Mouse (Mus musculus) stomach, embryonic 14.5 days (tissue): ENCODE data around the gene Cdkn2d. TPM values are rescaled to one million over a fixed set of nuclear protein-coding genes. Genes with fewer than 3 reads are reported as not detected.

Experiments
- ATAC-seq: fragments of 200-750 bp; cut with Nextera tagmentation; 2 replicates; pipeline ENCODE4 v1.8.0; 2017; ENCODE audit warnings: low read depth, moderate TSS enrichment; ENCODE audit not compliant: insufficient number of reproducible peaks, insufficient read depth, low FRiP score
- H3K27ac ChIP-seq: fragments of 300-500 bp; sonication (generic); 2 replicates; pipeline ENCODE4 v1.5.1; 2014; ENCODE audit warnings: mild to moderate bottlenecking, low read length, moderate library complexity, mixed read lengths
- H3K27me3 ChIP-seq: fragments of 300-500 bp; sonication (generic); 2 replicates; pipeline ENCODE4 v1.6.1; 2014; ENCODE audit warnings: low read length, control low read depth, mixed read lengths; ENCODE audit not compliant: control insufficient read depth, insufficient read depth
- H3K36me3 ChIP-seq: fragments of 300-500 bp; sonication (generic); 2 replicates; pipeline ENCODE4 v1.6.1; 2014; ENCODE audit warnings: mild to moderate bottlenecking, control low read depth, low read length, moderate library complexity, mixed read lengths; ENCODE audit not compliant: control insufficient read depth, insufficient read depth
- H3K4me1 ChIP-seq: fragments of 300-500 bp; sonication (generic); 2 replicates; pipeline ENCODE4 v1.6.1; 2014; ENCODE audit warnings: low read length, control low read depth, mixed read lengths; ENCODE audit not compliant: control insufficient read depth, insufficient read depth
- H3K4me2 ChIP-seq: fragments of 300-500 bp; sonication (generic); replicated peaks from 2 replicates; pipeline ENCODE4 v1.6.1; 2014; ENCODE audit warnings: low read depth, low read length, control low read depth
- H3K4me3 ChIP-seq: fragments of 300-500 bp; sonication (generic); 2 replicates; pipeline ENCODE4 v1.5.1; 2014; ENCODE audit warnings: low read depth, low read length, control low read depth
- H3K9ac ChIP-seq: fragments of 300-500 bp; sonication (generic); replicated peaks from 2 replicates; pipeline ENCODE4 v1.6.1; 2014; ENCODE audit warnings: low read depth, mild to moderate bottlenecking, control low read depth, low read length, moderate library complexity, mixed read lengths
- H3K9me3 ChIP-seq: fragments of 300-500 bp; sonication (generic); 2 replicates; pipeline ENCODE4 v1.6.1; 2016; ENCODE audit warnings: low read depth, low read length, control low read depth; ENCODE audit not compliant: control insufficient read depth
- WGBS: fragments of 180-500 bp; shearing (Covaris S2); extraction: QIAGEN DNeasy Blood & Tissue Kit; methylation state at CpG from one replicate; pipeline ENCODE4 v1.1.7; 2014; 5-methylcytosine and 5-hydroxymethylcytosine counted together
- polyA plus RNA-seq: library from polyadenylated mRNA; unstranded; fragments of >200 nt; fragmentation: Nextera tagmentation; extraction: Ambion mirVana; gene quantifications from 2 replicates; pipeline ENCODE4 v1.2.1, GENCODE M21; 2014

Gene Cdkn2d
- polyA plus RNA-seq, 1 experiment from 2014 or later = 48.5 TPM

DNA sequence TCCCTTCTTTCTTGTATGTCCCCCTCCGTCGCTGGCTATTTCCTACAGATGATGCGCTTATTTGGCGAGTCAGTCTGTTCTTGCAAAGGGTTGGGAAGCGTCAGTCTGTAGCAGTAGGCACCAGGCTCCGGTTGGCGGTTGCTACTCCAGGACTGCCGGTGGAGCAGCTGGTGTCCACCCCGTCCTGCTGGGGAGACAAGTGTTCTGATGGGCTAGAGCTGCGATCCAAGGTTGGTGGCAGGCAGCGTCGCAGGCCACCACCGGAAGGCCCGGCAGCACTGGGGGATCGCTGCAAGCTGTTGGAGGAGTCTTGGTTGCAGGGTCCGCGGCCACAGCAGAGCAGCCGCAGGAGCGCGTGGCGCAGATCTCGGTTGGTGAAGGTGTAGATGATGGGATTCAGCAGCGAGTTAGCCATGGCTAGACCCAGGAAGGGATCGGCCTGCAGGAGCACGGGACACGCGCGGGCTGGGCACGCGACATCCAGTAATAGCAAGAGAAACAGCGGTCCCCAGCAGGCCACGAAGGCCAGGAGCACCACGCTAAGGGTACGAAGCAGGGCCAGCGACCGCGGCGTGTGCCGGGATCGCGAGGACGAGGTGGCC, 47.3 kb downstream of the Cdkn2d start:
- WGBS = 13% methylated on average over 42 of the region's 42 CpGs
- ATAC-seq = no peak
- Histone ChIP-seq H3K9ac (no peak overlapping the region), H3K4me1 (peaks cover 18% of the 10 kb centered on the region), H3K4me3 (peak overlapping the region; percentile 34), H3K36me3 (no peaks in the 10 kb centered on the region), H3K27ac (no peak overlapping the region), H3K4me2 (peak overlapping the region; percentile 80), H3K27me3 (peaks cover 53% of the 10 kb centered on the region), H3K9me3 (no peaks in the 10 kb centered on the region)

- H3K4me1 ChIP-seq = peaks cover 28% of the 10 kb centered on the region
- no peaks in the 10 kb centered on the region; the same call in 1 of the 2 replicates for H3K36me3 ChIP-seq
- no peak overlapping the region for H3K4me3 ChIP-seq
- H3K4me2 ChIP-seq = no peak overlapping the region
- no peak for ATAC-seq
- whole genome bisulfite sequencing = 8% methylated on average over 11 of the region's 11 CpGs
- no peak overlapping the region for H3K27ac ChIP-seq
- H3K9ac ChIP-seq = no peak overlapping the region
- H3K27me3 ChIP-seq = peaks cover 36% of the 10 kb centered on the region
- H3K9me3 ChIP-seq = no peaks in the 10 kb centered on the region
Observed at GRCm38 (mm10) chr9:21241343-21241742, 49.9 kb downstream of the Cdkn2d start.

DNA sequence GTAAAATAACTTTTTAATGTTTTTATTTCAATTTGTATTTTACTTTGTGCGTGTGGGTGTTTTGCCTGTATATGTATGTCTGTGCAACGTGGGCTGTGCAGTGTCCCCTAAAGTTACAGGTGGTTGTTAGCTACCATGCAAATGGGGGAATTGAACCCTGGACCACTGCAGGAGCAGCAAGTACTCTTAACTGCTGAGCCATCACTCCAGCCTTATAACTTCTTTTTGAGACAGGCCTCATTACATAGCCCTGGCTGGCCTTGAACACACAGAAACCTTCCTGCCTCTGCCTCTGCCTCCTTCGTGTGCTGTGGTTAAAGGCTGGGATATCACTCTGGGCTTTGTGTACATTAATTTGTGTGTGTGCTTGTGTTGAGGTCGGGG, 51.8 kb downstream of the Cdkn2d start:
- WGBS = 35% methylated on average over 4 of the region's 4 CpGs
- Histone ChIP-seq H3K36me3 (peaks cover 5% of the 10 kb centered on the region; the same call in 1 of the 2 replicates), H3K27ac (no peak overlapping the region; the same call in 1 of the 2 replicates), H3K9ac (peak overlapping the region; percentile 96), H3K4me1 (peaks cover 22% of the 10 kb centered on the region), H3K4me2 (peak overlapping the region; percentile 88), H3K4me3 (peak overlapping the region; percentile 89), H3K27me3 (peaks cover 18% of the 10 kb centered on the region), H3K9me3 (no peaks in the 10 kb centered on the region)
- no peak for ATAC-seq

DNA sequence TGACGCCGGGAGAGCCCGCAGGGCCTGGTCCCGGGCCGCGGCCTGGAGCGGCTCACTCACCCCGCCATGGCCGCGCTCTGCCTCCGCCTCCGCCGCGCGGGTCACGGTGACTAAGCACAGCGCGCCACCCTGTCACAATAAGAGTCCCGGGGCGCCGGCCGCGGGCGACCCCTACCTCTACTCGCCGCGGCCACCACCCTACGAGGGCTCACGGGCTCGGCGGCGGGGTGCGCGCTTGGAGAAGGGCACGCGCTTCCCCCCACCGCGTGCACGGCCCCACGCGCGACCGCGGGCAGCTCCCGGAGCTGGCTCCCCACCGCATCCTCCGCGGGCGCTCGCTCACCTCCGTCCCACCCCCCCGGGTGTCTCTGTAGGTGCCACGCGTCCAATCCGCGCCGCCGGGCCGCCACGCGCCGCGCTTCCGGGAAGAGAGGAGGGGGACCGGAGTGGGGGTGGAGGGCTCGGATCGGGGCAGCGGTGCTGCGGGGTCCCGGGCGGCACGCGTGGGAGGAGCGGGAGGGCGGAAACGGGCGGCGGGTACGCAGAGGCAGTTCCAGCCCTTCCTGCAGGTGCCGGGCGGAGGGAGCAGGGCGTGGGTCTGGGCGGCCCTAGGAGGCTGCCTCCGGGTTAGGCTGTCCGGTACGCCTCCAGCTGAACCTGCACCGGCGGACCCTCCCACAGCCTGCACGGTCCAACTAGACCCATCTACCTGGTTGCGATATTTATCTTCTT, 52.3 kb downstream of the Cdkn2d start, which contains the start of gene Keap1:
Keap1 (minus strand) TSS at position 629 of the 732 bp plus-strand sequence.
- Histone ChIP-seq H3K9ac (peak within 1 kb of the TSS; percentile 96), H3K4me2 (peak within 1 kb of the TSS; percentile 88), H3K27ac (peak within 1 kb of the TSS; percentile 86), H3K4me3 (peak within 1 kb of the TSS; percentile 89), H3K36me3 (peaks cover 5% of the 10 kb centered on the region; the same call in 1 of the 2 replicates), H3K27me3 (peaks cover 13% of the 10 kb centered on the region), H3K9me3 (no peaks in the 10 kb centered on the region), H3K4me1 (peaks cover 17% of the 10 kb centered on the region)
- WGBS = under 1% methylated on average over 81 of the region's 90 CpGs
- peak; percentile 87 for ATAC-seq

Other genes starting within 250 kb of the Cdkn2d start
- gene Zglp1, start 224.3 kb downstream of the Cdkn2d start, polyA plus RNA-seq = 1.8 TPM in 1 of 2 replicates, not detected in the other
- 0.30 and 0.43 TPM in 2 replicates for gene Gm49373, start 218.3 kb downstream of the Cdkn2d start, polyA plus RNA-seq
- 56.0 and 56.4 TPM in 2 replicates for gene Fdx1l, start 217.8 kb downstream of the Cdkn2d start, polyA plus RNA-seq
- gene Gm38431, start 199.4 kb downstream of the Cdkn2d start, polyA plus RNA-seq = 2.0 and 2.3 TPM in 2 replicates
- gene Raver1, start 199.4 kb downstream of the Cdkn2d start, polyA plus RNA-seq = 68.7 and 74.2 TPM in 2 replicates
- 10.2 and 10.9 TPM in 2 replicates for gene Tyk2, start 160.2 kb downstream of the Cdkn2d start, polyA plus RNA-seq
- 283 and 302 TPM in 2 replicates for gene Cdc37, start 141.4 kb downstream of the Cdkn2d start, polyA plus RNA-seq
- gene Pde4a, start 125.7 kb downstream of the Cdkn2d start, polyA plus RNA-seq = 5.4 TPM in 2 replicates
- gene Keap1, start 52.0 kb downstream of the Cdkn2d start, polyA plus RNA-seq = 34.5 and 40.3 TPM in 2 replicates
- 0.27 and 0.48 TPM in 2 replicates for gene S1pr5, start 43.0 kb downstream of the Cdkn2d start, polyA plus RNA-seq
- gene Atg4d, start 26.1 kb downstream of the Cdkn2d start, polyA plus RNA-seq = 38.8 and 43.5 TPM in 2 replicates
- gene Kri1, start 3.4 kb downstream of the Cdkn2d start, polyA plus RNA-seq = 14.1 and 14.7 TPM in 2 replicates
- gene Ap1m2, start 20.9 kb upstream of the Cdkn2d start, polyA plus RNA-seq = 54.4 and 55.8 TPM in 2 replicates
- gene Slc44a2, start 29.3 kb upstream of the Cdkn2d start, polyA plus RNA-seq = 122 and 125 TPM in 2 replicates
- 184 and 193 TPM in 2 replicates for gene Ilf3, start 76.5 kb upstream of the Cdkn2d start, polyA plus RNA-seq
- gene Qtrt1, start 120.4 kb upstream of the Cdkn2d start, polyA plus RNA-seq = 54.2 and 65.4 TPM in 2 replicates
- gene Dnm2, start 133.5 kb upstream of the Cdkn2d start, polyA plus RNA-seq = 61.6 and 62.4 TPM in 2 replicates
- gene Tmed1, start 218.8 kb upstream of the Cdkn2d start, polyA plus RNA-seq = 92.8 and 94.5 TPM in 2 replicates
- 5.9 and 6.0 TPM in 2 replicates for gene AB124611, start 234.8 kb upstream of the Cdkn2d start, polyA plus RNA-seq